Mouse (Mus musculus): ENCODE measurements around the gene Glb1l2.
A peak's percentile ranks its signal among the peaks of the same experiment; 100 is the strongest.

Gene Glb1l2

DNA sequence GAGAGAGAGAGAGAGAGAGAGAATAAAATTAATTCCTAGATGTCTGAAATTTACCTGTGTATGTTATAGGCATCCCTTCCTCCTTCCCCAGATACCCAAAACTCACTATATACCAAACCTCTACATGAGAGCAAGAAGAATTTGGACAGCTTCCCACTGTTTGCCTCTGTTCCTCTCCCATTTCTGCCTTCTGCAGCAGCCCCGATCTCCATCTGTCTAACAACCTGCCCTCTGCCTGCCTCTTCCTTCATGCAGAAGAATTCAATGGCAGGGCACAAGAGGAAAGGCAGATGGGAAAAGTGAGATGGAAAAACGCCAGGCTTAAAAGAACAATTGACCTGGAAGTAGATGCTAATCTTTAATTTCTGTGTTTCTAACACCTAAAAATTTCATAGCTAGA, 77.7 kb downstream of the Glb1l2 start:
- no peak for DNase-seq

DNA sequence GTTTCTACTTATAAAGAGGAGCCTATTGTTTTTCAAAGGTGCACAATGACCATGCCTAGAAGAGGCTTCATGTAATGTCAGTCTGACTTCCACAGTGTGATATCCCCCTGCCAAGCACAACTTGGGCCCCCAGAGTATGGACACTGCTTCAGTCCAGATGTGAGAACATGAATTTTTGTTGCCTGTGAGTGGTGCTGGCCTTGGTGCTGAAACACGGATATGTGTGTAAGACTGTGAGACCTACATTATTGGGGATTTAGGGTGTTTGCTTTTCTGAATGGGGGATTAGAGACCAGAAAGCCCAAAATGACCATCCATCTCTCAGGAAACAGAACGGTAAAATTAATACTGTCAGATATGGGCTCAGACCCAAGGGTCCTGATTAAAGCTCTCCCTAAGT, 78.8 kb downstream of the Glb1l2 start:
- peak; percentile 59 for DNase-seq

DNA sequence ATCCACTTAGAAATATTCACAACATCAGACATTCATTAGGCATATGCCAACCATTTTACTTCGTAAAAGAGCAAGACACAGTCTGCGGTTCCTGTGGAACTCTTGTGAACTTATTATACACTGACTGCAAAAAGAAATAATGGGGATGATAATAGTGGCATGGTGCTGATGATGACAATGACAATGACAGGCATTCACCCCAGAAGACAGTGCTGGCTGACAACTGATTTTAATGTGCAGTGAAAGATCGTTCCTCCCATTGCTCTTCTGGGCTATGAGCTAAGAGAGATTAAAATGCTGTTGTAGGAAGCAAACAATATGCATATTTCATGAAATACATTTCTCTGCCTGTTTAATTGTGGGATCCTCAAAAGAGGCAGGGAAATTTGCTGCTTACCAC, 80.6 kb downstream of the Glb1l2 start:
- no peak for DNase-seq

DNA sequence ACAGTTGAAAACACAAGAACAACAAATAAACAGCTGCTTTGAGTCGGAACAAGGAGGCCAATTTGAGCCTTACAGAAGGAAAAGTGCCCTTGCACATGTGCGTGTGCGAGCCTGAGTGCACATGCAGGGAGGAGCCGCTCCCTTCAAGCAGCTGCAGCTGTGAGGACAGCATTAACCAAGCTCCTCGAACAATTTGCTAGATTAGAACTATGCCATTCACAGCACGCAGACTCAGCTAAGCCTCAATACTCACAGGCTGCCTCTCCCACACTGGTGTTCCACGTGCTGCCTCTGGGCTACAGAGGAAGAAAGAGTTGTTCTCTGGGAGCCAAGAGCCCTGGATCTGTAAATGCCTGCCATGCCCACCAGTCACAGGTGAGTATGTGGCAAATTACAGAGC, 84.5 kb downstream of the Glb1l2 start:
- peak; percentile 33 for DNase-seq

DNA sequence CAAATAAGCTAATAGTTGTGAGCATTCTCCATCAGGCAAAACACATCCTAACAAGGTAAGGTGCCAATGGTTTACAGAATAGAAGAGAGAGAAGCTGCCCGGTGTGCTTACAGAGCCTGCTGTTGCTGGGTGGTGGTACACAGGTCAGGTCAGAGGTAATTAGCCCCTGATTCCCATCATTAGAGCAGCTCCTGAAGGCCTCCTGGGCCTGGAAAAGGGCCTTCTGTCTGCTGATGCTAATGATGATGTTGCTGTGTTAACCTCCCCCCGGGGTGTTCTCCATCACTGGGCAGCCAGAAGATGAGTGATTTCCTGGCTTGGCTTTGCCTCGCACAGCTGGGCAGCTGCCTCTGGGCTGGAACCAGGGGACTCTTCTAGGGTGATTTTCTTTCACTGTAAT, 87.9 kb downstream of the Glb1l2 start:
- peak; percentile 37 for DNase-seq

All from retina, postnatal 1 day (tissue).